Mouse (Mus musculus): ENCODE data around the gene Arhgap9. TPM values are rescaled to one million over a fixed set of nuclear protein-coding genes. Genes with fewer than 3 reads are reported as not detected.

The Arhgap9 gene
- total RNA-seq, 2 experiments from 2014 or later = 0.89 to 0.99 TPM

DNA sequence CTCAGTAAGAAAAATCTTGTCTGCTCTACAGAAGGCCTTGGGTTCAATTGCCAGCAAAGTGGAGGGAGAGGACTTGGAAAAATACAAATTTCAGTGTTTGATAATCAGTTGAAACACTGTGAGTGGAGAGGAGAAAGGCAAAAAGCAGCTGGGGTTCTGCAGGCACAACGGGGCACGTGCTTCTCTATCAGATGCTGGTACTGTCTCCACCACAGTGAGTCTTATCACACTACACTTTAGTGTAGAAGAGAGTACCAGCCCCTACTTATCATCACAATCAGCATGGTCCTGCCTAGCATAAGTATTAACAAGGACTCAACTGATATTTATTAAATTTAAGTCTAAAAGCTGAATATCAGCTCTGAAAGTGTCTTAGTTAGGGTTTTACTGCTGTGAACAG is 4.5 kb upstream of the Arhgap9 start:
- intact Hi-C loops (cut with DNase I) = no loop called here
- Histone ChIP-seq H3K27ac (no peak overlapping the region), H3K4me3 (no peak overlapping the region)
- no peak for DNase-seq
- TF ChIP-seq CTCF (IDR thresholded peaks at IDR 0.05) = no peak

DNA sequence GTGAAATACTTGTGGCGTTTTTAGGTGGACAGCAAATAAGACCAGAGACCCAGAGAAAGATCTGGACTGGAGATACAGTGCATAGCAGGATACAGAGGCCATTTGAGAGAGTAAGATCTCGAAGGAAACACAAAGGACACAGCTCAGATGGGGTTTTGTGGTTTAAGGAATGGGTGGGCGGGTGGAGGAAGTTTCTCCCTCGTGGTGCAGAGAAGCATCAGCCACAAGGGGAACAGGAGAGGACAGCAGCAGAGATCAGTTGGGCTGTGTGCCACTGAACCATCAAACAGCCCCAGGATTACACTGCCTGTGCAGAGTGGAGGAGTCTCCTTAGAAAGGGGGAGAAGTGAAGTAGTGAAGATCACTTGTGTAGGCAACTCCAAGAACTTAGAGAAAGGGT is 3.8 kb upstream of the Arhgap9 start:
- no peak overlapping the region for H3K27ac ChIP-seq
- intact Hi-C loops (cut with DNase I) = no loop called here
- no peak overlapping the region for H3K4me3 ChIP-seq
- no peak for DNase-seq
- no peak for TF ChIP-seq CTCF (IDR thresholded peaks at IDR 0.05)

DNA sequence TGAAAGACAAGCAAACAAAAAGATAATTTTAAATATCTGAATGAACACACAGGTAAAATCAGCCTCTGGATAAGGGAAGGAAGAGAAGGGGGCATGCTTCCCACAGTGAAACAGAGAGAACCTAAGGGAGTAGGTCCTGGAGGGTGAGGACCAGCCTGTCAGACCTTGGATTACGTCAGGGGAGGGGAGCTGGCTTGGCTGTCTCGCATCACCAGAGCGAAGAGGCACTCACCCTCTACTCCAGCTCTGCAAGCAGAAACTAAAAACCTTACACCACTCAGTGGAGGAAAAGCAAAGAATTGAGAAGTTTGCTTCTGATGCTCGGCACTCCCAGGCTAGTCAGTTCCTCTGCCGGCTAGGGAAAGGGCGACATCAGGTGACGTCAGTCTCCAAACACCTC is 1.8 kb upstream of the Arhgap9 start:
- TF ChIP-seq CTCF (IDR thresholded peaks at IDR 0.05) = no peak
- Histone ChIP-seq H3K27ac (no peak overlapping the region), H3K4me3 (no peak overlapping the region)
- DNase-seq = no peak
- intact Hi-C loops (cut with DNase I) = no loop called here

DNA sequence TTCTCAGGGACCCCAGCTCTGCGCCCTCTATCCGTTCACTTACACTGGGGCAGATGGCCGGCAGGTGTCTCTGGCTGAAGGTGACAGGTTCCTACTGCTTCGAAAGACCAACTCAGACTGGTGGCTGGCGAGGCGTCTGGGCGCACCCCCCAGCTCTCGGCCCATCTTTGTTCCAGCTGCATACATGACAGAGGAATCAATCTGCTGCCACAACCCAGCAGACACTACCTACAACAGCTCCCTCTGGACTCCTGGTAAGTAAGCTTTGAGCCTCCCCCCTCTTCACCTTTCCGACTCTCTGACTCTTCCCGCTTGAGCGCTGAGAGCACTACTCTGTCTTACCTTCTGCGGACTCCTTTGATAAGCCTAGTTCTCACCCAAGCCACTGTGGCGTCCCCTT is 414 bp downstream of the Arhgap9 start:
- Histone ChIP-seq H3K4me3 (no peak overlapping the region), H3K27ac (no peak overlapping the region)
- no peak for TF ChIP-seq CTCF (IDR thresholded peaks at IDR 0.05)
- intact Hi-C loops (cut with DNase I) = no loop called here
- DNase-seq = no peak

DNA sequence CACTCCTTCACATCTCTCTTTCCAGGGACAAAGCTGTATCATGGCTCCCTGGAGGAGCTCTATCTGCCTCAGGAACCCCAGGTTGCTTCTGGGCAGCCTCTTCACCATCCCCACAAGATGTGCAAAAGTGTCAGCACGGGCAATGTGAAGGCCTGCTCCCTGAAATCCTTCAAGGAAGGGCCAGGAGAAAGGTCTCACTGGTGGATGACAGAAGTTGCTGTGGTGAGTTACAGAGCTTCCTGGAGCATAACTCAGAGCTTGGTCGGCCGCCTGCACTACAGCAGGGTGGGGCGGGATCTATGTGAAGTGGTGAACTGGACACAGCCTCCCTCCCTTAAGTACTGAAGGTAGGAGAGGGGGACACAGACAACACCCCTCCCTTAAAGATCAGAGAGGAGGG is 905 bp downstream of the Arhgap9 start:
- no peak overlapping the region; the same call in 1 of the 2 replicates for H3K4me3 ChIP-seq
- H3K27ac ChIP-seq = 0 out of 2 replicates have a peak overlapping the region, but pooled peaks have one; percentile 40
- DNase-seq = no peak
- no peak for TF ChIP-seq CTCF (IDR thresholded peaks at IDR 0.05)
- intact Hi-C loops (cut with DNase I) = no loop called here

DNA sequence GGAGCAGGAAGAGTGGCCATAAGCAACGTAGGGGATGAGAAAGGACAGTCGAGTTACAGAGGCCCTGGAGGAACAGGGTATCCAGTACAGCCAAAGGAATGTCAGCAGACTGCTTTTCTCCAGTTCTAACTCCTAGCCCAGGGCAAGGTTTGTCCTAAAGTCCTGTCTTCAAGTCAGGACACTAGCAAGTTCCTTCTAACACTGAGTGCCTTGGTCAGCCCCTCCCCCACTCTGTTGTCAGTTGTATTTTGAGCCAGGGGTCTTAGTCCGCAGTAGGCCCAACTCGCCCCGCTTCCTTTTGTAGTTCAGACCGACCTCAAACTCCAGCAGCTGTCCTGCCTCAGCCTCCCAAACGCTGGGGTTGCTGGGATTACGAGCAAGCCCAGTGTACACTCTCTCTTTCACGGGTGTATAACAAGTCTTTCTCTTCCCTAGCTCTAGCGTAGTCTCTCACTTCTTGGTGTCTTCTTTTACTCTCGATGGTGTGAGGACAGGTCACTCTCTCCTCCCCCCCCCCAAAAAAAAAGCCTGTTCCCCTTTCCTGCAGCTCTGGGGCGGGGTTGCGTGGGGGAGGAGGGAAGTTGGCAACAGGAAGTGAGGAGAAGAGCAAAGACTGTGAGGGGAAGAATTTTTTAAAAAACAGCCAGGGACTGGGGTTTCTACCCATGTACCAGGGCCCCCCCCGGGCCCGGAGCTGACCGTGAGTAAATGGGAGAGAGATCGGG is 1.5 kb downstream of the Arhgap9 start:
- TF ChIP-seq CTCF (IDR thresholded peaks at IDR 0.05) = no peak
- H3K27ac ChIP-seq = peak overlapping the region; percentile 48
- DNase-seq = no peak
- intact Hi-C loops (cut with DNase I) = no loop called here
- peak overlapping the region; percentile 53 for H3K4me3 ChIP-seq

DNA sequence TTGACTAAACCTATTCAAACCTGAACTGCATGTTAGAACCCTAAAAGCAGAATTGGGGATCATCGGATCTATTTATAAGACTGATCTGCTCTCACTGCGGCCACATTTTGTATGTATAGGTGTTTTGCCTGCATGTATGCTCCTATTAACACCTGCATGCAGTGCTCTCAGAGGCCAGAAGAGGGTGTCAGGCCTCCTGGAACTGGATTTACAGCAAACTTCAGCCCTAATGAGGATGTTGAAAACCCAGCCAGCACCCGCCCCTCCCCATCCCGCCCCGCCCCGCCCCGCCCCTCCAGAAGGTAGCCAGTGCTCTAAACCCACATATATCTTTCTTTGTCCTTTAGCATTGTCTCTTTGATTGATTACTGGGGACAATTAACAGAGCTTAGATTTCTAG is 2.7 kb downstream of the Arhgap9 start:
- peak overlapping the region; percentile 53; the same call in 1 of the 2 replicates for H3K4me3 ChIP-seq
- H3K27ac ChIP-seq = no peak overlapping the region

DNA sequence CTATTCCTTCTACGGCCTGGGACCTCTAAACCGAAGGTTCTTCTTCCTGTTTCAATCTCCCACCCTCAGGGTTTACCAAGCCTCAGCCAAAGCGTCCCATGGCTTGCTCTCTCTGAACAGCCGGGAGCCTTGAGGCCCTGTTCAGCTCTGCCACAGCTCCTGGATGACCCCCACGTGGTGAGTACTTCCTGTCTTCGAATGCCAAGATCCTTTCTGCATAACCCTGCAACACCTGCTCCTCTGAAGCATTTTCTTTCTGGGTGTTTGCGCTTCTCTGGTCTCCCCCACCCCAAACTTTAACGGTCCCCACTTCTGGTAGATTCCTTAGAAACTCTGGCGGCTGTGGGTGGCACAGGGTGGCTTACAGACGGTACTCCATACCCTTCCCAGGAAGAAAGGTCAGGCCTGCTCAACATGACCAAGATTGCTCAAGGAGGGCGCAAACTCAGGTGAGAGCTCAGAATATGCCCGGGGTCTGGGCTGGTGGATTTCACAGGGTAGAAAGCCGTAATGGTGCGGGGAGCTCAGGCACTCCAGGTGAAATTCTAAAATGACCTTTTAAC is 3.8 kb downstream of the Arhgap9 start:
- Histone ChIP-seq H3K27ac (no peak overlapping the region), H3K4me3 (peak overlapping the region; percentile 77)
- peak; percentile 11 for DNase-seq
- intact Hi-C loops (cut with DNase I) = no loop called here
- TF ChIP-seq CTCF (IDR thresholded peaks at IDR 0.05) = no peak

More for the DNA sequence above, 2.7 kb downstream of the Arhgap9 start:
- no peak for DNase-seq
- intact Hi-C loops (cut with DNase I) = no loop called here
- TF ChIP-seq CTCF (IDR thresholded peaks at IDR 0.05) = peak; percentile 50

DNA sequence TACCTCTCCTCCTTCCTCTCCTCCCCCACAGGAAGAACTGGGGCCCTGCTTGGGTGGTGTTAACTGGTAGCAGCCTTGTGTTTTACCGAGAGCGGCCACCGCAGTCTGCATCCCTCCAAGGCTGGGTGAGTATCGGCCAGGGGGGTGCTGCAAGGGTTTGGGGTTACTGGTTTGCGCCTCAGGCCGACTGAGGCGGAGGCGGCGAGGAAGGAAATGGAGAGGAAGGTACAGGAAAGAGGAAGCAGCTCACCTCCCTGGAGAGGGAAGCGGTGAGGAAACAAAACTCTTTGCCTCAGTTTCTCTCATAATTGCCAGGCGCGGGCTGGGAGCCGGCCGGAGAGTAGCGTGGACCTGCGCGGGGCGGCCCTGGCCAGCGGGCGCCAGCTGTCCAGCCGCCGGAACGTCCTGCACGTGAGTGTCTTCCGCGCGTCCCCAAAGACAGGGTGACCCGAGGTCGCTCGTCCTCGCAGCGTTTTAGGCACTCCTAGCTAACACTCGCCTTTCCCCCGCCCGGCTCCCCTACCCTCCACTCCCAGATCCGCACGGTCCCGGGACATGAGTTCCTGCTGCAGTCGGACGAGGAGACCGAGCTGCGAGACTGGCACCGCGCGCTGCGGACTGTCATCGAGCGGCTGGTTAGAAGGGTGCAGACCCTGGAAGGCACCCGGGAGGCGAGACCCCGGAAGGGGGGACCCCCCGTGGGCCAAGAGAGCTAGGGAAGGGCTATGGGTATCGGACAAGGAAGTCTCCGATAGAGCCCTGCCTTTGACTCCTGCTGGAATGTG is 4.4 kb downstream of the Arhgap9 start:
- Histone ChIP-seq H3K4me3 (peak overlapping the region; percentile 77), H3K27ac (peak overlapping the region; percentile 57)
- no peak for TF ChIP-seq CTCF (IDR thresholded peaks at IDR 0.05)
- intact Hi-C loops (cut with DNase I) = no loop called here
- DNase-seq = peak; percentile 64

DNA sequence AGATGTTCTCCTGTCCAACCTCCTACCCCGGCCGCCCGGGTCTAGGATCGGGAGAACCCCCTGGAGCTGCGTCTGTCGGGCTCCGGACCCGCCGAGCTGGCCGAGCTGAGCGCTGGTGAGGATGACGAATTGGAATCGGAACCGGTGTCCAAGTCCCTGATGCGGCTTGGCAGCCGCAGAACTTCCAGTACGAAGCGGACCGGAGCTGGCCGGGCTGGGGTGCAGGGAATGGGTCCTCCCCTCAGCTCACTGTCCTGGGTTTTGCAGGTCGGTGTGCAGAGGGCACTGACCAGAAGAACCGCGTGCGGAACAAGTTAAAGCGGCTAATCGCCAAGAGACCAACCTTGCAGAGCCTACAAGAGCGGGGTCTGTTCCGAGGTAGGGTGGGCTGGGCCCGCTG is 5.1 kb downstream of the Arhgap9 start:
- intact Hi-C loops (cut with DNase I) = no loop called here
- peak; percentile 65 for DNase-seq
- TF ChIP-seq CTCF (IDR thresholded peaks at IDR 0.05) = no peak
- Histone ChIP-seq H3K4me3 (peak overlapping the region; percentile 77), H3K27ac (peak overlapping the region; percentile 57; the same call in 1 of the 2 replicates)

DNA sequence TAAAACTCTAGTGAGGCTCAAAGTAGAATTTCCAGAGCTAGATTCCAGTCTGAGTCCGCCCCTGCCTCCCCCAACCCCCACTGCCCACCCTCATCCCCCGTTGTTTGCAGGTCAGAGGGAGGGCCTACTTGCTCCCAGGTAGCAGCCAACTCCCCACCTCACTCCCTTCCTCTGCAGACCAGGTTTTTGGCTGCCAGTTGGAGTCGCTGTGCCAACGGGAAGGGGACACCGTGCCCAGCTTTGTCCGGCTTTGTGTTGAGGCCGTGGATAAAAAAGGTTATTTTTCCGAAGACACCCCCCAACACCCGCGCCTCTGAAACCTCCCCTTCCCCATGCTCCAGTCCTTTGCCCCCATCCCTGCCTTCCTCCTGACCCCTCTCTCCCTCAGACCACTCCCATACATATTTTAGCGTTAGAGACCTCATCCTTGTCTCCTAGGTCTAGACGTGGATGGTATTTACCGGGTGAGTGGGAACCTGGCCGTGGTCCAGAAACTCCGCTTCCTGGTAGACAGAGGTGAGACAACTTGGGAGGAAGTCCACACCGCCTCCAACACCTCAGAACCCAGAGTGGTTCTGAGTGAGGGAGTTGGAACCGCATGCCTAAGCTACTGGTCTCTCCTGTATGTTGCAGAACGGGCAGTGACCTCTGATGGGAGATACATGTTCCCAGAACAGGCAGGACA is 5.8 kb downstream of the Arhgap9 start:
- Histone ChIP-seq H3K4me3 (no peak overlapping the region), H3K27ac (no peak overlapping the region)
- intact Hi-C loops (cut with DNase I) = no loop called here
- no peak for TF ChIP-seq CTCF (IDR thresholded peaks at IDR 0.05)
- DNase-seq = no peak

DNA sequence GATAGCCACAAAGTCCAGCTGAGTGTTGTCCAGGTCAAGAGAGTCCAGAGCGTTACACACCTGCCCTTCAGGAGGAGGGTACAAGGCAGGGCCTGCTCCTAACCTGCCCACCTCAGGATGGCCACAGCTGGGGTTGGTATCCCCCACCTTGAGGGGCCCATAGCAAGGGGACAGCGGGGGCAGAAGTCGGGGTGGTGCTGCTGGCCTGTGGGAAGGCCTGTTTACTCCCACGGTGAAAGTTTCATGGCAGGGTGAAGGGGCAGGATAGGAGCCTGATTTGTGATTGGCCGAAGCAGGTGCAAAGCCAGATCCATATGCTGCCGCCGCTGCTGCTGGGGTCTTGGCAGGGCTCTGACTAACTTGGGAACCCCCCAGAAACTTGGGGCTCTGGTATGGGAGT is 8.4 kb downstream of the Arhgap9 start:
- no peak for TF ChIP-seq CTCF (IDR thresholded peaks at IDR 0.05)

More for the DNA sequence above, 8.4 kb downstream of the Arhgap9 start:
- Histone ChIP-seq H3K27ac (no peak overlapping the region), H3K4me3 (no peak overlapping the region)
- DNase-seq = no peak
- intact Hi-C loops (cut with DNase I) = loop anchor here (10.0 kb wide), 1 partner anchor 155 kb away; no protein-coding TSS in a partner anchor

Measured in gastrocnemius, adult 2 months (tissue).